Mouse (Mus musculus) neural tube, embryonic 11.5 days (tissue): ENCODE measurements around the gene Adrb1. TPM values are rescaled to one million over a fixed set of nuclear protein-coding genes. Genes with fewer than 3 reads are reported as not detected.

Experiments used
- ATAC-seq: fragments of 200-750 bp; cut with Nextera tagmentation; 2 replicates; pipeline ENCODE4 v1.8.0; 2017; ENCODE audit warnings: moderate number of reproducible peaks, mild to moderate bottlenecking, moderate TSS enrichment, moderate library complexity; ENCODE audit not compliant: insufficient read depth, low FRiP score, low TSS enrichment
- DNase-seq: peaks from one replicate; pipeline ENCODE4 v3.0.0-alpha.2; 2015; ENCODE audit warnings: low spot score
- H3K27ac ChIP-seq: fragments of 300-500 bp; sonication (generic); 2 replicates; pipeline ENCODE4 v1.5.1; 2014; ENCODE audit warnings: low read depth, mild to moderate bottlenecking, low read length
- H3K27me3 ChIP-seq: fragments of 300-500 bp; sonication (generic); 2 replicates; pipeline ENCODE4 v1.6.1; 2014; ENCODE audit warnings: mild to moderate bottlenecking, low read length, mixed read lengths; ENCODE audit not compliant: control insufficient read depth, insufficient read depth
- H3K36me3 ChIP-seq: fragments of 300-500 bp; sonication (generic); 2 replicates; pipeline ENCODE4 v1.6.1; 2014; ENCODE audit warnings: mild to moderate bottlenecking, low read length, moderate library complexity, mixed read lengths; ENCODE audit not compliant: control insufficient read depth, insufficient read depth
- H3K4me1 ChIP-seq: fragments of 300-500 bp; sonication (generic); 2 replicates; pipeline ENCODE4 v1.6.1; 2014; ENCODE audit warnings: low read length, mixed read lengths; ENCODE audit not compliant: control insufficient read depth, insufficient read depth
- H3K4me2 ChIP-seq: fragments of 300-500 bp; sonication (generic); 2 replicates; pipeline ENCODE4 v1.6.1; 2014; ENCODE audit warnings: low read depth, mild to moderate bottlenecking, moderate library complexity
- H3K4me3 ChIP-seq: fragments of 300-500 bp; sonication (generic); 2 replicates; pipeline ENCODE4 v1.5.1; 2014; ENCODE audit warnings: low read depth, low read length
- H3K9ac ChIP-seq: fragments of 300-500 bp; sonication (generic); 2 replicates; pipeline ENCODE4 v1.6.1; 2014; ENCODE audit warnings: mild to moderate bottlenecking, low read length
- H3K9me3 ChIP-seq: fragments of 300-500 bp; sonication (generic); 2 replicates; pipeline ENCODE4 v1.6.1; 2016; ENCODE audit warnings: low read length; ENCODE audit not compliant: control insufficient read depth
- WGBS: fragments of 180-500 bp; shearing (Covaris S2); extraction: QIAGEN DNeasy Blood & Tissue Kit; methylation state at CpG from one replicate; pipeline ENCODE4 v1.1.7; 2014; 5-methylcytosine and 5-hydroxymethylcytosine counted together
- polyA plus RNA-seq: library from polyadenylated mRNA; unstranded; fragments of >200 nt; fragmentation: Nextera tagmentation; extraction: Ambion mirVana; gene quantifications from 2 replicates; pipeline ENCODE4 v1.2.1, GENCODE M21; 2014

The Adrb1 gene
- polyA plus RNA-seq, 1 experiment from 2014 or later, result 0.20 TPM

- WGBS, result 91% methylated on average over 9 of the region's 9 CpGs
- no peaks in the 10 kb centered on the region for H3K9me3 ChIP-seq
- no peak overlapping the region for H3K4me3 ChIP-seq
- H3K9ac ChIP-seq, result no peak overlapping the region
- H3K36me3 ChIP-seq, result no peaks in the 10 kb centered on the region
- H3K27ac ChIP-seq, result no peak overlapping the region
- DNase-seq, result no peak
- no peaks in the 10 kb centered on the region for H3K27me3 ChIP-seq
- H3K4me1 ChIP-seq, result no peaks in the 10 kb centered on the region
- ATAC-seq, result no peak
- no peak overlapping the region for H3K4me2 ChIP-seq
Observed at GRCm38 (mm10) chr19:56769024-56769423, 47.0 kb downstream of the Adrb1 start.

- ATAC-seq (no peak), DNase-seq (no peak)
- peaks cover 7% of the 10 kb centered on the region; the same call in 1 of the 2 replicates for H3K4me1 ChIP-seq
- H3K27me3 ChIP-seq, result 0 out of 2 replicates have a peak, but pooled peaks cover 9% of the 10 kb centered on the region
- H3K9me3 ChIP-seq, result no peaks in the 10 kb centered on the region
- no peak overlapping the region for H3K27ac ChIP-seq
- H3K4me2 ChIP-seq, result no peak overlapping the region
- H3K4me3 ChIP-seq, result no peak overlapping the region
- WGBS, result 91% methylated on average over 7 of the region's 7 CpGs
- no peaks in the 10 kb centered on the region for H3K36me3 ChIP-seq
- H3K9ac ChIP-seq, result no peak overlapping the region
Observed at GRCm38 (mm10) chr19:56772158-56772557, 50.2 kb downstream of the Adrb1 start.

GRCm38 (mm10) chr19:56773393-56773971 is 51.5 kb downstream of the Adrb1 start:
- H3K9ac ChIP-seq, result no peak overlapping the region
- WGBS, result 61% methylated on average over 10 of the region's 10 CpGs
- H3K4me1 ChIP-seq, result peaks cover 7% of the 10 kb centered on the region; the same call in 1 of the 2 replicates
- 0 out of 2 replicates have a peak, but pooled peaks cover 9% of the 10 kb centered on the region for H3K27me3 ChIP-seq
- H3K4me2 ChIP-seq, result no peak overlapping the region
- H3K9me3 ChIP-seq, result no peaks in the 10 kb centered on the region
- ATAC-seq, result no peak
- H3K27ac ChIP-seq, result no peak overlapping the region
- no peaks in the 10 kb centered on the region for H3K36me3 ChIP-seq
- no peak overlapping the region for H3K4me3 ChIP-seq
- DNase-seq, result no peak

GRCm38 (mm10) chr19:56774408-56774962 is 52.5 kb downstream of the Adrb1 start:
- Histone ChIP-seq H3K9me3 (no peaks in the 10 kb centered on the region), H3K27ac (no peak overlapping the region), H3K36me3 (no peaks in the 10 kb centered on the region), H3K4me2 (no peak overlapping the region), H3K9ac (no peak overlapping the region), H3K4me1 (peaks cover 7% of the 10 kb centered on the region; the same call in 1 of the 2 replicates), H3K4me3 (no peak overlapping the region), H3K27me3 (0 out of 2 replicates have a peak, but pooled peaks cover 9% of the 10 kb centered on the region)
- 84% methylated on average over 9 of the region's 9 CpGs for WGBS
- no peak for DNase-seq
- no peak for ATAC-seq

GRCm38 (mm10) chr19:56774971-56775892 is 53.2 kb downstream of the Adrb1 start:
- no peak for ATAC-seq
- Histone ChIP-seq H3K4me1 (peaks cover 7% of the 10 kb centered on the region; the same call in 1 of the 2 replicates), H3K9ac (peak overlapping the region; percentile 37), H3K27me3 (0 out of 2 replicates have a peak, but pooled peaks cover 9% of the 10 kb centered on the region), H3K9me3 (no peaks in the 10 kb centered on the region), H3K36me3 (no peaks in the 10 kb centered on the region), H3K27ac (no peak overlapping the region), H3K4me2 (peak overlapping the region; percentile 45), H3K4me3 (peak overlapping the region; percentile 18)
- 35% methylated on average over 23 of the region's 24 CpGs for WGBS
- no peak for DNase-seq

- Histone ChIP-seq H3K4me2 (peak overlapping the region; percentile 45), H3K9me3 (no peaks in the 10 kb centered on the region), H3K27ac (no peak overlapping the region), H3K36me3 (no peaks in the 10 kb centered on the region), H3K4me1 (peaks cover 7% of the 10 kb centered on the region; the same call in 1 of the 2 replicates), H3K4me3 (peak overlapping the region; percentile 18), H3K27me3 (0 out of 2 replicates have a peak, but pooled peaks cover 9% of the 10 kb centered on the region), H3K9ac (peak overlapping the region; percentile 37)
- WGBS, result 4% methylated on average over 17 of the region's 18 CpGs
- DNase-seq (peak; percentile 20), ATAC-seq (no peak)
Observed at GRCm38 (mm10) chr19:56775893-56776718, 54.1 kb downstream of the Adrb1 start.

- no peak overlapping the region for H3K4me2 ChIP-seq
- DNase-seq, result peak; percentile 48
- no peak overlapping the region for H3K4me3 ChIP-seq
- H3K27me3 ChIP-seq, result 0 out of 2 replicates have a peak, but pooled peaks cover 9% of the 10 kb centered on the region
- no peaks in the 10 kb centered on the region for H3K9me3 ChIP-seq
- H3K27ac ChIP-seq, result no peak overlapping the region
- no peaks in the 10 kb centered on the region for H3K36me3 ChIP-seq
- H3K4me1 ChIP-seq, result peaks cover 7% of the 10 kb centered on the region; the same call in 1 of the 2 replicates
- WGBS, result 47% methylated on average over 16 of the region's 16 CpGs
- no peak for ATAC-seq
- no peak overlapping the region for H3K9ac ChIP-seq
Observed at GRCm38 (mm10) chr19:56776719-56777382, 54.9 kb downstream of the Adrb1 start.
